Mouse (Mus musculus) gastrocnemius, postnatal 14 days (tissue): ENCODE measurements at regions not wholly inside any gene's neighbourhood (a gene's known extent, or its start where the extent isn't known, plus 50 kb on each side); places are given as distances from the start of the nearest gene placed in this dataset.

Source experiments
- DNase-seq: peaks from one replicate; pipeline ENCODE4 v3.0.0; 2021; ENCODE audit warnings: mixed read lengths
- intact Hi-C: fragments of 180-260 bp; cut with DNase I; formaldehyde crosslinking; loops from one replicate; pipeline ENCODE4 v1.15.1; 2025; ENCODE audit warnings: low total_unique reads

DNA sequence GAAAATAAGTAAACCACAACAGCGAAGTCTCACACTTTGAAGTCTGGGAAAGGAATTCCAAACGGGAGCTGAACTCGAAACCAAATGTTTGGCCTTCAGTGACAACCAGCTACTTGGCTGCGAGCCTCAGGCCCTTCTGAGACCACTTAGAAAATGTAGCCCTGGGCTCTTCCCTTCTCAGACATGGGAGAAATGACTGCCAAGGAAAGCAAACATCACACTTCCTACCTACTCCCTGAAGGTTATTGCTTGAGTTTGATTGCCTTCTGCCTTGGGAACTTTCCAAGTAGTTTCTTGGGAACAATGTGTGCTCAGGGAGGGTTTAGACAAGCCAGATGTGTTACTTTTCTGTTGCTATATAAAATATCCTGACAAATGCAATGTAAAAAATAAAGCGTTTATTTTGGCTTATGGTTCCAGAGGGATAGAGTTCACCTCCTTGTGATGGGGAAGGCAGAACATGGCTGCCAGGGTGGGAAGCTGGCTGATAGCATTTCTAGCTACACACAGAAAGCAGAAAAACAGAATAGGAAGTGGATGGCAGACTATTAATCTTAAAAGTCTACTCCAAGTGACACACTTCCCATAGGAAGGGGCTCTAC lies 194.8 kb upstream of the Rack1 start:
- DNase-seq: peak; percentile 51

DNA sequence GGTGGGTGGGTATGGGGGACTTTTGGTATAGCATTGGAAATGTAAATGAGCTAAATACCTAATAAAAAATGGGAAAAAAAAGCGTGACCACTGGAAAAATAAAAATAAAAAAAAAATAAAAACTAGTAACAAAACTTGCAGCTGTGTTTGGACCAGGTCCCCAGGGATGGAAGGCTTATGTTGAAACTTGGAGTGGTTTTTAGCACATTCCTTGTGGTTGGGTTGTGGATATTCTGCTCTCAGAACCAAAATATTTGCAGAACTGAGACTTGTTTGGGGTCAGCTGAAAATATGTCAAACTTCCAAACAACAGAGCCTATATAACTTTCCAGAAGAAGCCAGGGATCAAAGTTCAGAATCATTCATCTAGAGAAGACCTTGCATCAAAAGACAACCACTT lies 199.0 kb upstream of the Rack1 start:
- DNase-seq: peak; percentile 17
- intact Hi-C loops: no loop called here

More for the DNA sequence above, 194.8 kb upstream of the Rack1 start:
- intact Hi-C loops: no loop called here

DNA sequence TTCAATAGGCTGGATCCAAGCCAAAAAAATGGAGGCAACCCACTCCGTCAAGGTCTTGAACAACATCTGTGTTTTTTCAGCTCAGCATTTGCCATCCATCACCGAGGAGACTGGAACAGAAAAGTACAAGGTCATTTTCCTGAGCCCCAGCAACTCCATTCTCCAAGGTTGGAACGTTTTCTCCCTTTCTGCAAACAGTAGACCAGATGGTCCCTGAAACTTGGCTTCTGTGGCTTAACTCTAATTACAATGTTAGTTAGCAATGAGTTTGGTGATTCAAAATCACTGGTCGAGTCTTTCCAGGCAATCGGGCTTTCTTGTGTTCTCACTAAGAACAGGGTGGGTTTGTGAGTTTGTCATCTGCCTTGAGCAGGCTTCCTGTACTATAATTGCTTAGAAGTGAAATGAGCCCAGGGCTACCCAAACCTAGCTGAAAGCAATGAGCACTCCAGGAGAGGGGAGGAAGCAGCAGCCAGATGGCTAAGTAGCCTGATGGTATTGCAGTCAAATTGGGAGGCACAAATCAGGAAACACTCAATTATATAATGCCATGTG lies 200.5 kb upstream of the Rack1 start:
- no peak for DNase-seq
- intact Hi-C loops: no loop called here

DNA sequence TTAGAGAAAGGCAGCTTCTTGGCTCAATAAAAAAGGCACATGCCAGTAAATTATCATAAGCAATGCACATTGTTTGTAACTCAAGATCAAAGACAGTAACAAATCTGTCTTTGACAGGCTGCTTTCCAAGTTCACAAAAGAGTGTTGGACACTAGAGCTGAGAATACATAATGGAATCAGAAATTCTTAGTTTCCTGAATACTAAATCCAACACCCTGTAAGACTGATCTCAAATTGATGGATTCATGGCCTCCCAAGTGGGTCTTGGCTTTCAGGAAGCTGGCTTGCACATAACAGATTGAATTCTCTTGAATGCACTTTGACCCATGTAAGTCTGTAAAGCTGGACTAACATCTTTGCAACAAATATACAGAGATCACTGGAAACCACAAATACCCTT lies 201.1 kb upstream of the Rack1 start:
- intact Hi-C loops: no loop called here
- no peak for DNase-seq

DNA sequence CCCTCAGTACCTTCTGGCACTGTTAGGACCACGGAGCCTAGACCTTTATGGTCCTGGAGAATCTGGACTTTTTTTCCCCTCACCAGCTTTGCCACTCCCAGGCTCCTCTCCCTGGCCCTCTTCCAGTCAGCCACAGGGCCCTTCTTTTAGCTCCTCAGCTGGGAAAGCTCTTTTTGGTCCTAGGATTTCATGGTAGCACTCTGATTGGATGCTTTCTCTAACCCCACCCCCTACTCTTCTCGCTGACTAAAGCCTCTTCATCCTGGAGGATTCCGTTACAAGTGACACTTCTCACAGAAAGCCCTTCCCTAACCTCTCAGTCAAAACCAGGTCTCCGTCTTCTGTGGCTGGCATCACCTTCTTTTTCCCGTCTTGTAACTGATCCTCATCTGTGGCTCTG lies 205.7 kb upstream of the Rack1 start:
- no peak for DNase-seq

DNA sequence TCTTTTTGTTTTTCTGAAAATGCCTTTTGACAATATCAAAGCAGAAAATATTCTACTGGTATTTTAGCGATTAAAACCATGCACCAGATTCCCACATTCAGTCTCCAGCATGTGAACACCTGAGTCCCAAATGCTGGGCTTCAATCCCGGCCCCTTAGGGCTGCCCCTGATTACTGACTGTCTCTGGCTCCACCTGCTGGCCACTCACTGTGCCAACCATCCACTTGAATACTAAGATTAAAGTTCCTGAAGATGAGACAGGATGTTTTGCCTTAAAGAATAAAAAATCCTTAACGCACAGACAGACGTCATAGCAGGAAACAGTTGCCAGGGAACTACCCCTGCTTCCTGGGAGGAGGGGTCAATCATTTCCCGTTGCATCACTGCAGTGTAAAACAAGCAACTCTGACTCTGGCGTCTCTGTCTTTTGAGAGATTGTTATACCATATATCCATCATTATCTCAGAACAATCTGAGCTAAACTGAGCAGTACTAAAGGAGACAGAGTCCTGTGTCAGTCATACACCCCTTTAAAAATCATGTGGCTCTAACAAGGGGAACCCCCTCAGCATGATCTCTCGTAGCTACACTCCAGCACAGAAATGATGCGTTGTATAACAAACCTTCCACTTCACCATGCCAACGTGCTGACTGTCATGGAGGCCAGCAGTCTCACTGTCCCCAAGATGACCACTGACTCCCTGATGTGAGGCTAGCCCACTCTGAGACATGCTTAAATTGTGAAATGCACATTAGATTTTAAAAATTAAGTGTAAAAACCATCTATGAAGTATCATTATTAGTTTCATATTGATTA lies 211.1 kb upstream of the Rack1 start:
- intact Hi-C loops: no loop called here
- peak; percentile 38 for DNase-seq

More for the DNA sequence above, 205.7 kb upstream of the Rack1 start:
- intact Hi-C loops: no loop called here

DNA sequence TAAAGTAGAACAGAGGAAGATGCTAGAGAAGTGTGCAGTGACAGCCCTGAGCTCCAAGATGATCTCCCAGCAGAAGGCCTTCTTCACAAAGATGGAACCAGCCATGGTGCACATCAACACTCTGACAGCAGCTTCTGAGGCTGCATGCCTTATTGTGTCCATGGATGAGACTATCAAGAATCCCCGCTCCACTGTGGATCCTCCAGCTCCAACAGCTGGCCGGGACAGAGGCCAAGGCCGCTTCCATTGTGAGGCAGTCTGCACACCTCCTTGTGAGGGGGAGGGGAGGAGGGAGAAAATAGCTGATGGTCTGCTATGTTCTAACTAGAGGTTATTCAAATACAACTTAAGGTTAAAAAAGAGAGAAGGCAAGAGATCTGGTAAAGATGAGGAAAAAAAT lies 231.4 kb upstream of the Rack1 start:
- DNase-seq: peak; percentile 48
- intact Hi-C loops: no loop called here

DNA sequence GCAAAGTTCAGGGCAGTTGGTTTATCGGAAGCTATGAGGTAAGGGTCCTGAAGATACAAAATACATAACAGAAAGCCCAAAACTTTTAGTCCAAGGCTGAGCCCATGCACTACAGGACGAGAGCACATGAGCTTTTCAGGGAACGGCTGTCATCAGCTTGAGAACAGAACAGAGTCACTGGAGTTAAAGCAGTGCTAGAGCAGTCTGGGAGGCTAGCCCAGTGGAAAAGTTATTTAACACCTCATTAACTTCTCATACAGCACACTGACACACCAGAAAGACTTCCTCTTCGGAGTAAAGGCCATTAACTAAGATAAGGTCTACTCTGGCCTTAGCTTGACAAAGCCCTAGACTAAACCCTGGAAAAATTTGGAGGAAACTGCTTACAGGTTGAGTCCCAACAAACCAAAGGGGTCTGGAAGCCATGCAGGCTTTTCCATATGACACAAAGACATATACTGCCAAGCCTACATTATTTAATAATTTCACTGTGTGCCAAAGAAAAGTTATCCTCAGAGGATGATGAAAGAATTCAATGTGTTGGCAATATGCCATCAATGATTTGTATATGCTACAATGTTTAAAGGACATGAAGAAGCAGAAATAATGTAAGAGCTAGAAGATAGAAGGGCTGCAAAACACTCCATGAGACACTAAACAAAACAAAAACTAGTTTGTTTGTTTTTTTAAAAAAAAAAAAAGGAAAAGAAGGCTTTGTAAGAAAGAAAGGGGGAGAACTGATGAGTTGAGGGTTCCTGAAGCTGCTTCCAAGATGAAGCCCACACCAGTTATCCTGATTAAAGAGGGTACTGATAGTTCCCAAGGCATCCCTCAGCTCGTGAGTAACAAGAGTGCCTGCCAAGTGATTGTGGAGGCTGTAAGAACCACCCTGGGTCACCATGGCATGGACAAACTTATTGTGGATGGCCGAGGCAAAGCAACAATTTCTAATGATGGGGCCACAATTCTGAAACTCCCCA lies 232.3 kb upstream of the Rack1 start:
- DNase-seq: no peak
- intact Hi-C loops: no loop called here

DNA sequence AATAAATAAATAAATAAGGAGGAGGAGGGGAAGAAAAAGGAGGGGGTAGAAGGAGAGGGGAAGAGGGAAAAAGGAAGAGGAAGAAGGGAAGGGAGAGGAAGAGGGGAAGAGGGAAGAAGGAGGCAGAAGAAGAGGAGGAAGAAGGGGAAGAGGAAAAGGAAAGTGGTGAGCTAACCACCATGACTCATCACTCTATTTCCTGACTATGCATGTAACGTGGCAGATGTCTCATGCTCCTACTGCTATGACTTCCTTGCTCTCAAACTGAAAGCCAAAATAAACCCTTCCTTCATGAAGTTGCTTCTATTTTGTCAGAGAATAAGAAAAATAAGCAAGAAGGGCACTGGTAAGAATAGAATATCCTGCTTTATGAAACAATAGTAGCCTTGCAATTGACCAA lies 242.1 kb upstream of the Rack1 start:
- intact Hi-C loops: no loop called here
- DNase-seq: no peak

DNA sequence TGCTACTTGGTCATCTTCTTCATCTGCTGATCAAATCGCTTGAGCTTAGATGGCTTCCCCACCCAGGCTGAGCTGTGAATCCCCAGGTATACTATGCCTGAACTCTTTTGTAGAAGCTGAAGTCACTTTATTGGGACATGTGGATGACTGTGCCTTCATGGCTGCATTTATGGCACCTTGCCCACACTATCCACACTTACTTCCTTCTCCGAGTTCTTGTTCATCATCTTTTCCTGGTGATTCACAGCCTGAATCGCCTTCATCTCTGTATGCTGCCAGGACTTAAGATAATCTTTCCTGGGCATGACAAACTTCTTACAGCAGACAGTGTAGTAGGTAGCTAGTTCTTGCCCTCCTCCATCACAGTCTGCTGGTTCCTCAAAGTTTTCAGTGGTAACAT lies 248.1 kb upstream of the Rack1 start:
- intact Hi-C loops: no loop called here
- DNase-seq: no peak

DNA sequence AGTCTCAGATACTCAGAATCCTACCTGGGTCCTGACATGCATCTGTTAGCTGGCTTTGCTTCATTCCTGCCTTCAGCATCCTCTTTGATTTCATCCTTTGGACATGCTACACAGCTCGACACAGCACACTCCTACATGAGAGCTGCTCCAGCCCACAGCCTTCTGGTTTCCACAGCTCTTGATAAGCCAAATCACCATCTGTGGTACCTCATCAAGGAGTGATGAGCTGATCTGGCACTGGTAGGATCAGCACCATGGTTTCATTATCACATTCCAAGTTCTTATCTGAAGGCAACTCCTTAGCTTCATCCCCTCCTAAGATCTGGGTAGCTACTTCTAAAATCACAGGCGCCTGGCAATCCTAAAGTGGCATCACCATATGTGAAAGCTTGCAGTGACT lies 248.9 kb upstream of the Rack1 start:
- intact Hi-C loops: no loop called here

DNA sequence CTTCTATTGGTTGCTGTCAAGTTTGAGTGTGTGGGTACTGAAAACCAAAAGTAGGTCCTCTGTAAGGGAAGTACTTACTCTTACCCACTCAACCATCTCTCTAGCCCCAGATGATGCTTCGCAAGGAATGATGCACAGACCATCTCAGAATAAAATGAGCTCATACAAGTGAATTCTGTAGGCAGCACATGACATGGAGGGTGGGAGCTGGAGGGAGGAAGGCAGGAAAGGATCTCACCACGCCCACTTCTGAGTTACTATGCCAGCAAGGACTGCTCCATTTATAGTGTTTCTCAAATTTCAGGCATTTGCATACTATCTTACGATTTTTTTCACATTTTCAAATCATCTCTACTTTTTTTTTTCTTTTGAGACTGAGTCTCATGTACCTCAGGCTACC lies 273.8 kb upstream of the Rack1 start:
- intact Hi-C loops: no loop called here
- no peak for DNase-seq

More for the DNA sequence above, 248.9 kb upstream of the Rack1 start:
- no peak for DNase-seq

DNA sequence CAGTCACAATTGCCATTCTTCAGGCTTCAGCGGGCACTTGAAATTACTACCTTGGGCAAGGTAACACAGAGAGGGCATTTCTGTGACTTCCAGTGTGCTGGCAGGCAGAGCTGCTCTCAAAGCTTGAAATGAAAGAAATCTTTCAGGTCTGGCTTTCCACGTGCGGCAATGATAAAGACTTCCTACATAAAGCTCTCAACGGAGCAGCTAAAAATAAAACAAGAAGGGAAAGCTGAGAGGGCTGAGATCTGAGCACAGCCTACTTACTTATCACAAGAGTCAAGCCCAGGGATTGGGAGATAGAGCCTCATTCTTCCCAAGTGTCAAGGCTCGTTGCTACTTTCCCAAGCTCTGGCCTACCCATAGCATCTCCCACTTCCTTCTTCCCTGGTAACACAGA lies 274.6 kb upstream of the Rack1 start:
- no peak for DNase-seq
- intact Hi-C loops: no loop called here

DNA sequence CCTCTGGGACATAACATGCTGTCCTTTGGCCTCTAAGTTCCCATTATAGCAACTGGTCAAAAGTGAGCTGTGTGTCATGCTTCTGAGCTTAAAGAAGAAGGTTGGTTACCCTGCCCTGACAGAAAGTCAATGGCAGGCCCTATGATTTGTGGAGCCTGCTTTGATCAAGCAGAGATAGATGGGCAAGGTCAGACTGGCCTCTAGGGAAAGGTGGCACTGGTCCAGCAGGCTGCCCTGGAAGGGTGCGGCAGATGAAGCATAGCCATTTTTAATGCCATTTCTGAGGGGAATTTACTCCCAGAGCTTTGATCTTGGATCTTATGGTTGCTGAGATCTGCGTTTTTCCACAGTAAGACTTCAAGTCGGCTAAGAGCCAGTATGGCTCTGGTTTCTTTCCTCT lies 293.2 kb upstream of the Rack1 start:
- no peak for DNase-seq
- intact Hi-C loops: no loop called here

DNA sequence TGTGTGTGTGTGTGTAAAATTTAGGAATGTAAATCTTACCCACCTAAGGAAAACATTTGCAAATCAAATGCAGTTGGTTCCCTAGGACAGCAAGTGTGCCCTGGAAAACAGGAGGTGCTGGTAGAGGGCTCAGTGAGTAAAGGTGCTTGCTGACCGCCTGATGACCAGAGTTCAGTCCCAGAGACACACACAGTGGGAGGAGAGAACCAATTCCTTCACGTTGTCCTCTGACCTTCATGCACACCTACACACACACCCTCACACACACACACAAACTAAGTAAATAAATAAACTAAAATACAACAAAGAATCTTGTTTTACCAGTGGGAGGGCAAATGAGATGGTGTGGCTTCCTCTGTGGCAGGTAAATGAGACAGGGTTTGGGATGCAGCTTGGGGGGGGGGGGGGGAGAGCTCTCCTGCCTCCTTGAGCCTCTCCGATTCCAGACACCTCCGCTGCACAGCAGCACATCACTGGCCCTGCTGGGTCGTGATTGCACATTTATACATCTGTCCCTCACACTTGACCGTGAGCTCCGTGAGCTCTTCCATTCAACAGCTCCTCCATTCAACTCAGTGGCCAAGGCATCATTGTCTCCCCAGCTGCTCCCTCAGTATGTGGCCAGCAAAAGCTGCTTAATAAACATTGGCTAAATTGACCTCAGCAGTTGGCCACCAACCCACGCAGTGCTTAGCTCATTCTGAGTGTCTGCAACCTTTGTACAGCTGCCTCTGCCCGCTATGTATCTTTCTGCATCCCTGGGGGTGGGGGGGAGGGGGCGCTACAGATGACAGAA lies 297.9 kb upstream of the Rack1 start:
- intact Hi-C loops: no loop called here
- no peak for DNase-seq

DNA sequence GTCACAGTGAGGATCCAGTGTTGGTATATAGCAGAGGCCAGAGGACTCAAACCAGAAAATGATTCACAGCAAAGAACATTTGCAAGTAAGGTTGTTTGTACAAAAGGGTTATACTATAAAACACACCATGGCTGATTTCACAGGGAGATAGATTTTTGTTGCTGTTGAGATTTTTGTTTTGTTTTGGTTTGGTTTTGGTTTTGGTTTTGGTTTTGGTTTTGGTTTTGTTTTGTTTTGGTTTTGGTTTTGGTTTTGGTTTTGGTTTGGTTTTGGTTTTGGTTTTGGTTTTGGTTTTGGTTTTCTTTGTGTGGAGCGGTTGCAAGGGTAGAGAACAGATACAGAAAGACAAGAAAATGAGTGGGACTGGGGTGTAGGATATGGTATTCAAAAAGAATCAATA lies 301.1 kb upstream of the Rack1 start:
- DNase-seq: no peak
- intact Hi-C loops: no loop called here

DNA sequence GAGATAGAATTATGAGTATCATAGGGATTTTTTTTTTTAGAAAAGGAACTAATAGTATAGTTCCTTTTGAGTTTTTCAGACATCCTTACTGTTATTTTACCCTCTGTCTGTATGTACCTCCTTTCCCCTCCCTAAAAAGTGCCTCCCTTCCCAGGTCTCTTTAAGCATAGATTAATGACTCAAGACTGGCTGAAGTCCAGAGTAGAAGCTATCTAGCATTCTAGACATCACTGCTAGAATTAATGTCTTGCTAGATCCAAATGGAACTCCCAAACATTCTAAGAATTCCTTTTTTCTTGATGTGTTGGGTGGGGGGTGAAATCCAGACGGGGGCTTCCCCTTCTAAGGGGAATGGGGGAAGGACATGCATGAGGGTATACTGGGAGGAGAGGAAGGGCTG lies 311.8 kb upstream of the Rack1 start:
- no peak for DNase-seq
- intact Hi-C loops: no loop called here

DNA sequence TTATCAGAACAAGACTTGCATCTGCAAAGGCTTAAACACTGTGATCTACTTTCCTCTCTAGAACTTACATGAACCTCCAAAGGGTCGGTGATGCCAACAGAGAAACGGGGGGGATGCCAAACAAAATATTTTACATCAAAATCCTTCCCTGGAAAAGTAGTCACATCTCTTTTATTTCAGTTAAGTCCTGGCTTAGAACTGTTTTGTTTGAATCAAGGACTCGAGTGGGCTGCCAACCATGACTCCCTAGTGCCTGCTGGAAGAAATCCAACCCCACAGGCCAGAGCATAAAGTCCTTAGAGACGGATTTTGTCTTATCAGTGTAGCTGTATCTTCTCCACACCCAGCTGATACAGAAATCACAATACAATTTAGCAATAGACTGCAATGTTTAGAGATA lies 336.1 kb upstream of the Rack1 start:
- intact Hi-C loops: no loop called here
- DNase-seq: no peak

DNA sequence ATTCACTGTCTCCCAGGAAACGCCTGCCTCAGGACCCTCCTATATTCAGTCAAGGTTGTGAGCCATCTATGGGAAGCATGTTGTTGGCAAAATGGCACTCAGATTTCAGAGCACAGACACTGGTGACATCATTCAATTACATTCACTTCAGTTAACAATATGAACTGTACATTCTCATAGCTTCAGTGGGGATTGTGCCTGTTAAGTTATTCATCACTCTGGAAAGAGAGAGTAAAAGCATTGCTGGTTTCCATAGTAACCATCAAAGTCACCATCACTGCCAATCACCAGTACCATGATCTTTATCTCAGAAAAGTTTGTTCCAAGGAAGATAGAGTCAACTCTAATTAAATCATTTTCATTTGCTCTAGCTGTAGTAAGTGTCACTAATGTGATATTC lies 350.2 kb upstream of the Rack1 start:
- intact Hi-C loops: no loop called here
- DNase-seq: no peak
